Mouse (Mus musculus): ENCODE data around the gene Depdc1a. TPM values are rescaled to one million over a fixed set of nuclear protein-coding genes. Genes with fewer than 3 reads are reported as not detected.
"Not testable (repeated sequence)": the region's sequence is repeated elsewhere in the genome, so short reads cannot be mapped to it uniquely, and the experiment has no call there.

The Depdc1a gene
- polyA plus RNA-seq (2012; rRNA removed) = not detected in 2 replicates

DNA sequence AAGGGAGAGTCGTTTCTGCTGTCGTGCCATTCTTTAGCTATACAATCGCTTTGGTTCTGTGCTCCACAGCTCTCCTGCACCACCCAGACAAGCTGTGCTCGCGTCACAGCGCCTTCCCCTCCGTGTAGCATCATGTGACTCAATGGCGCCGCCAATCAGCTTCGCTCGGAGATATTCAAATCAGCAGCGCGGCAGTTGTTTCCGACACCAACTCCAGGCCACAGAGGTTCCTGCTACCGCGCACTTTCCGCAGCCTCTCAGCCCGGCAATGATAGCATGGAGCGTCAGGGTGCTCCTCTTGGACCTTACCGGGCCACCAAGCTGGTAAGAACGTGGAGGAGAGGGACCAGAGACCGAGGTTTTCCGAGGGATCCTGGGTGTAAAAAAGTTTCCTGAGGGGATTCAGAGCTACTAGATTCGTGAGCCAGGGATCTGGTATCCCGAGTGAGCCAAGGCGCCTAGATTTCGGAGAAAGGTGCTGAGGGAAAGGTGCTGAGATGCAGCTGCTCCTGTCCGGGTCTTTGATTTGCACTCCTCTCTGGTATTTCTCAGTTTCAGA is at the start of gene Depdc1a:
Depdc1a (plus strand) TSS at position 191 of the 559 bp plus-strand sequence.
- WGBS = under 1% methylated on average over 28 of the region's 28 CpGs
- no peak for TF ChIP-seq POLR2A (IDR thresholded peaks at IDR 0.05; ENCODE audit: low read depth, low read length)
- no peak for TF ChIP-seq CTCF (conservative IDR thresholded peaks at IDR 0.05; ENCODE audit: insufficient read depth, insufficient read length, low read depth, low read length)
- no peaks in the 10 kb centered on the region for H3K27me3 ChIP-seq (replicated peaks; ENCODE audit: control insufficient read depth, insufficient read depth, low read length)
- H3K4me3 ChIP-seq (ENCODE audit: insufficient read depth, low read depth, low read length) = peak within 1 kb of the TSS; percentile 52
- H3K27ac ChIP-seq (ENCODE audit: insufficient read depth, low read depth, low read length) = no peak within 1 kb of the TSS
- DNase-seq = peak; percentile 95
- H3K4me1 ChIP-seq (ENCODE audit: control insufficient read depth, insufficient read depth, low read length) = no peaks in the 10 kb centered on the region
- no peaks in the 10 kb centered on the region for H3K36me3 ChIP-seq (ENCODE audit: control insufficient read depth, insufficient read depth, low read length)

- Histone ChIP-seq H3K4me3 (ENCODE audit: insufficient read depth, low read depth, low read length) (no peak overlapping the region), H3K4me1 (ENCODE audit: control insufficient read depth, insufficient read depth, low read length) (no peaks in the 10 kb centered on the region), H3K27me3 (replicated peaks; ENCODE audit: control insufficient read depth, insufficient read depth, low read length) (no peaks in the 10 kb centered on the region), H3K36me3 (ENCODE audit: control insufficient read depth, insufficient read depth, low read length) (no peaks in the 10 kb centered on the region), H3K27ac (ENCODE audit: insufficient read depth, low read depth, low read length) (no peak overlapping the region)
- TF ChIP-seq CTCF (conservative IDR thresholded peaks at IDR 0.05; ENCODE audit: insufficient read depth, insufficient read length, low read depth, low read length) = no peak
- TF ChIP-seq POLR2A (IDR thresholded peaks at IDR 0.05; ENCODE audit: low read depth, low read length) = no peak
- peak; percentile 8 for DNase-seq
- 26% methylated on average over 1 of the region's 1 CpGs for WGBS
Observed at GRCm38 (mm10) chr3:159470059-159470458, 25.2 kb upstream of the Depdc1a start.

- H3K27me3 ChIP-seq (replicated peaks; ENCODE audit: control insufficient read depth, insufficient read depth, low read length) = no peaks in the 10 kb centered on the region
- no peak for TF ChIP-seq CTCF (conservative IDR thresholded peaks at IDR 0.05; ENCODE audit: insufficient read depth, insufficient read length, low read depth, low read length)
- no peak for TF ChIP-seq POLR2A (IDR thresholded peaks at IDR 0.05; ENCODE audit: low read depth, low read length)
- no peak for DNase-seq
- no peaks in the 10 kb centered on the region for H3K36me3 ChIP-seq (ENCODE audit: control insufficient read depth, insufficient read depth, low read length)
- no peak overlapping the region for H3K27ac ChIP-seq (ENCODE audit: insufficient read depth, low read depth, low read length)
- no peaks in the 10 kb centered on the region for H3K4me1 ChIP-seq (ENCODE audit: control insufficient read depth, insufficient read depth, low read length)
- no peak overlapping the region for H3K4me3 ChIP-seq (ENCODE audit: insufficient read depth, low read depth, low read length)
- WGBS = 66% methylated on average over 1 of the region's 1 CpGs
Observed at GRCm38 (mm10) chr3:159475465-159475864, 19.8 kb upstream of the Depdc1a start.

GRCm38 (mm10) chr3:159477250-159477962 is 17.8 kb upstream of the Depdc1a start:
- DNase-seq = no peak
- 89% methylated on average over 1 of the region's 1 CpGs for WGBS
- no peaks in the 10 kb centered on the region for H3K4me1 ChIP-seq (ENCODE audit: control insufficient read depth, insufficient read depth, low read length)
- H3K4me3 ChIP-seq (ENCODE audit: insufficient read depth, low read depth, low read length) = no peak overlapping the region
- TF ChIP-seq POLR2A (IDR thresholded peaks at IDR 0.05; ENCODE audit: low read depth, low read length) (no peak), CTCF (conservative IDR thresholded peaks at IDR 0.05; ENCODE audit: insufficient read depth, insufficient read length, low read depth, low read length) (no peak)
- no peak overlapping the region for H3K27ac ChIP-seq (ENCODE audit: insufficient read depth, low read depth, low read length)
- H3K36me3 ChIP-seq (ENCODE audit: control insufficient read depth, insufficient read depth, low read length) = no peaks in the 10 kb centered on the region
- H3K27me3 ChIP-seq (replicated peaks; ENCODE audit: control insufficient read depth, insufficient read depth, low read length) = no peaks in the 10 kb centered on the region

DNA sequence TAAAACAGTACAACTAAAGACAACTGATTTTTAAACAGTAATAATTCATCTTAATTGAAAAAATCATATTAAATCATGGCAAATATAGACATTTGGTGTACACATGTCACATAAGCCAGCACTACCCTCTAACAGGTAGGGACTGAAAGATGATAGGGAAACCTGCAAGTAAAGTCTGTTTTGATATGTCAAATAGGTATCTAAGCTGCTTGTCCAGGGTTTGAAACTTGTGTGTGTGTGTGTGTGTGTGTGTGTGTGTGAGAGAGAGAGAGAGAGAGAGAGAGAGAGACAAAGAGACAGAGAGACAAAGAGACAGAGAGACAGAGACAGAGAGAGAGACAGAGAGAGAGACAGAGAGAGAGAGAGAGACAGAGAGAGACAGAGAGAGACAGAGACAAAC is 524 bp upstream of the Depdc1a start:
- not testable (repeated sequence) for H3K27me3 ChIP-seq (replicated peaks; ENCODE audit: control insufficient read depth, insufficient read depth, low read length); H3K4me1 ChIP-seq (ENCODE audit: control insufficient read depth, insufficient read depth, low read length); H3K36me3 ChIP-seq (ENCODE audit: control insufficient read depth, insufficient read depth, low read length); DNase-seq; H3K27ac ChIP-seq (ENCODE audit: insufficient read depth, low read depth, low read length)
- 0 out of 2 replicates have a peak overlapping the region, but pooled peaks have one; percentile 52 for H3K4me3 ChIP-seq (ENCODE audit: insufficient read depth, low read depth, low read length)

DNA sequence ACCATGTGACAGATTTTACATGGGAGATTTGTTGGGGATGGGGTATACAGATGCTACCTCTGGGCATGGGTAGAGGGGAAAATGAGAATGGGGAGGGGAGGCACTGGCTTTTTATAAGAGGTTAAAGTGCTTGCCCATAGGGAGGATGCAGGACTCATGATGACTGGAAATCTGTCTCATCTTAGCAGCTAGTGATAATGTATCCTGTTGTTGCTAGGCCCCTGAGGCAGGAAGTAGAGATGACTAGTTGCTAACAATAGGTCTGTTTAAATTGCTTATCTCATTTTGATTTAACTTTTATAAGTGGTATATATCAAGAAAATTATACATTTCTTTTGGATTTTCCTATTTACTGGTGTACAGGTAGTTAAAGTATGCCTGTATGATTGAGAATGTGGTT is 13.7 kb downstream of the Depdc1a start:
- TF ChIP-seq POLR2A (IDR thresholded peaks at IDR 0.05; ENCODE audit: low read depth, low read length) (no peak), CTCF (conservative IDR thresholded peaks at IDR 0.05; ENCODE audit: insufficient read depth, insufficient read length, low read depth, low read length) (no peak)
- H3K36me3 ChIP-seq (ENCODE audit: control insufficient read depth, insufficient read depth, low read length) = no peaks in the 10 kb centered on the region
- H3K4me3 ChIP-seq (ENCODE audit: insufficient read depth, low read depth, low read length) = no peak overlapping the region
- H3K4me1 ChIP-seq (ENCODE audit: control insufficient read depth, insufficient read depth, low read length) = no peaks in the 10 kb centered on the region
- no peak overlapping the region for H3K27ac ChIP-seq (ENCODE audit: insufficient read depth, low read depth, low read length)
- no peak for DNase-seq
- H3K27me3 ChIP-seq (replicated peaks; ENCODE audit: control insufficient read depth, insufficient read depth, low read length) = no peaks in the 10 kb centered on the region

- Histone ChIP-seq H3K4me3 (ENCODE audit: insufficient read depth, low read depth, low read length) (no peak overlapping the region), H3K27me3 (replicated peaks; ENCODE audit: control insufficient read depth, insufficient read depth, low read length) (no peaks in the 10 kb centered on the region), H3K27ac (ENCODE audit: insufficient read depth, low read depth, low read length) (no peak overlapping the region), H3K4me1 (ENCODE audit: control insufficient read depth, insufficient read depth, low read length) (no peaks in the 10 kb centered on the region), H3K36me3 (ENCODE audit: control insufficient read depth, insufficient read depth, low read length) (no peaks in the 10 kb centered on the region)
- TF ChIP-seq POLR2A (IDR thresholded peaks at IDR 0.05; ENCODE audit: low read depth, low read length) = no peak
- TF ChIP-seq CTCF (conservative IDR thresholded peaks at IDR 0.05; ENCODE audit: insufficient read depth, insufficient read length, low read depth, low read length) = no peak
- no peak for DNase-seq
Observed at GRCm38 (mm10) chr3:159528563-159528962, 33.3 kb downstream of the Depdc1a start.
